Mouse (Mus musculus): ENCODE data around the gene Erbb4.
"Not testable (repeated sequence)": the region's sequence is repeated elsewhere in the genome, so short reads cannot be mapped to it uniquely, and the experiment has no call there.

The Erbb4 gene

DNA sequence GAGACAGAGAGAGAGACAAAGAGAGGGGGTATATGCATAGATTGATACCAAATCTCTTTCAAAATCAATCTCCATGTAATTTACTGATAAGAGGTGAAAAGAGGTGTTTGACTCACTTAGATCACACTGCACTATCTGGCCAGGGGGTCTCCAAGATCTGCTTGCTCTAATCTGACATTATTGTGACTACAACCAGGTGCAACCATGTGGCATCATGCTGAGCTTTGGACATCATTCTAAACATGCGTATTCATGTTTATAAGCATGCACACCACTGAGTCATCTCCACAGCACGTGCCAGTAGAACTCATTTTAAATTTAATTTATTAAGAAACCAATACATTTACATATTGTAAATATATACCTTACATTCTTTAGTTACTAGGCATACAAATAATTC, 247.5 kb downstream of the Erbb4 start:
- no peak for DNase-seq (ENCODE audit: low spot score)

DNA sequence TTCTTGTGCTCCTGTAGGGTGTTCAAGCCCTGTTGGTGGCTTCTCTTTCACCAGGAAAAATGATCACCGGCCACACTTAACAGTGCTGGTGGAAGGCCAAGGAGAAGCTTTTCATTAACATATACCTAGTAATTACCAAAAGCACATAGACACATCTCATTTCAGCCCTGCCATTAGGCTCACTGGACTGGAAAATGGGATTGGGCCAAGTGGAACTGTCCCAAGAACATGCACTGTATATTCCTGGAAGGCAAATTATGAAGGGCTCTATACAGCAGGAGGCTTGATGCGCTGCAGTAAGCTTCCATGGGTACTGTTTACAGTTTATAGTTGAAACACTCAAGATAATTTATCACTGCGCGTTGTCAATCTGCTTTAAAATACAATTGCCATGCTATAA, 248.4 kb downstream of the Erbb4 start:
- DNase-seq (ENCODE audit: low spot score), result no peak

DNA sequence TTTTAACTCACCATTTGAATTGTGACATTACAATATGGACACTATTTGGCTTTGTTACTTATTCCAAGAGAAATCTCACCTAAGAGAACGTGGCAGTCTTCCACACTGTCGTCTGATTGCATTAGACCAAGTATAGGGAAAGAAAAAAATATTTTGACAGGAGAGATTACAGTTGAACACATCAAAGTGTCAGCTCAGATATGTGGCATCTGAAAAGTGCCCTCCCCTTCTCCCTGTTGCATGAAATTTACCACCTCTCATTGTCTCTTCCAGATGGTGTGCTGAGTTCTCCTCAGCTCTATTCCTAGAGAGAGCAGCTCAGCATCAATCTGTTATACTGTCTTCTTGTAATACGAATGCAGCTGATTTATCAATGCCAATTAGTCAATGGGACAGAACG, 268.5 kb downstream of the Erbb4 start:
- DNase-seq (ENCODE audit: low spot score), result no peak

DNA sequence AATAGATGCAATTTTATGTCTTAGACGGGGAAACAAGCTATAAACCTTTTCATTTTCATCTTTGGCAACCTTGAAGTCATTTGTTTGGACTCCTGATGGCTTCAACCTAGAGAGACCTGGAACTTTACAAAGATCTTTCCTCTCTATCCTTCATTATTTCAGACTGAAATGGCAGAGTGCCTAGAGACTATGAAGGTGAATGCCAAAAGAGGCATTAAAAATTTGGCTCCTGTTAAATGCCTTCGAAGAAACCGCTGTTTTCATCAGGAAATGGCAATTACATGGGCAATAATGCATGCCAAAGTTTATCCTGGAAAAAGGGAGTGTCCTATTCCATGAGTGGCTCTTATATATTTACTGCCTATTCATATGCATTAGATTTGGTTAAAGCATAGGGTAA, 273.2 kb downstream of the Erbb4 start:
- no peak for DNase-seq (ENCODE audit: low spot score)

DNA sequence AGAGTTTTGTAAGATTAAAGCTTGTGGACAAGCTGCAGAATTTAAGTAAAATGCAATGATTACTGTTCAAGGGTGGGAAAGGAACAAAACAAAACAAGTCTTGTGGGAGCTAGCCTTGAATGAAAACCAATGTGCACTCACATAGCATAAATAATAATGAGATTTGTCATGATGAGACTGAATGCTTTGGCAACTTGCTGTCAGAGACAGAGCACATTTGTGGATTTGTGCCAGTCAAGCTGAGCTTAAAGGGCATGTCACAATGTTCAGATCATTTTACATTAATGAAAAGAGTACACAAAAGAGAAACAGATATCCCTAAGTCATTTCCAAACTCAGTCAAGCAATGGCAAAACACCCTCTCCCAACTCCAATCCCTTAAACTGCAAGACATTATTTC, 275.8 kb downstream of the Erbb4 start:
- no peak for DNase-seq (ENCODE audit: low spot score)

DNA sequence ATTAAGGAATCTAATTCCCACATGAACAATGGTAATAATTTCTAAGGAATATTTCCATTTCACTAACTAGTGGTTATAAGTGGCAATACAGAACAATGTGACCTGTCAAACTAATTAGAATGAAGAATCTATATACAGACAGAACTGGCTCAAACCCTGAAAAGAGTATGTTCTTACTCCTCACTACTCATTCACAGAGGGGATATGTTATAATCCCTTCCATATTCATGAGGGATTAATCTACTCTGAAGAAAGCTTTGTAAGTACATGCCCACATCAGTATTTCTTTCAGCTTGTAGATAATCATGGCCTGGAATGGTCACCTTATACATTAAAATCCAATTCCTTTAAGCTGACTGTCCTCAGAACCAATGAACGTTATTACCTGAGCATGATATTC, 276.3 kb downstream of the Erbb4 start:
- no peak for DNase-seq (ENCODE audit: low spot score)

DNA sequence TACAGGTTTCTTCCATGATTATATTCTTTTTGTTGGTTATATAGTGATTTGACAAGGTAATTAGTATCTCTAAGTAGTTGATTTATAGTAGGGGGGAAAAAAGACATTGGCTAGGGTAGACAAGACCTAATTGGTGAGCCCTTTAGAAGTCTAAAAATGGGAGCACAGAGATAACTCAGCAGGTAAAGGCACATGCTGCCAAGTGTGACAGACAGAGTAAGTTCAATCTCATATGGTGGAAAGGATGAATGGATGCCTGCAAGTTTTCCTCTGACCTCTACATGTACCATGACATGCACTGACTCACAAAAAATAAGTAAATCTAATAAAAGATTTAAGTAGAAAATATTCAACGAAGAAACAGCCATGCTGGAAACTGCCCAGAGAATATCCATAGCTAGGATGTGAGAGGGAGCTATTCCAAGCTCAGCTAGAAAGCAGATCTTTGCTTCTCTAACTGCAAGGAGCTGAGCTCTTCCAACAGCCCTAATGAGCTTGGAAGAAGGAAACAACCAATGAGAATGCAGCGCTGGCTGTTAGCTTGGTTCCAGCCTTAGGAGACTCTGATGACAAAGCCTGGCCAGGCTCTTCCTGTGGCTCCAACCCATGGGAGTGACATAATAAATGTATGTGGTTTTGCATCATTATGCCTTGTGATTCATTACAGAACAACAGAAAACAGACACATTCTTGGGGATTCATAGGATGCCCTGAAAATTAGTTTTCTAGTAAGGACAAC, 277.2 kb downstream of the Erbb4 start:
- no peak for DNase-seq (ENCODE audit: low spot score)

DNA sequence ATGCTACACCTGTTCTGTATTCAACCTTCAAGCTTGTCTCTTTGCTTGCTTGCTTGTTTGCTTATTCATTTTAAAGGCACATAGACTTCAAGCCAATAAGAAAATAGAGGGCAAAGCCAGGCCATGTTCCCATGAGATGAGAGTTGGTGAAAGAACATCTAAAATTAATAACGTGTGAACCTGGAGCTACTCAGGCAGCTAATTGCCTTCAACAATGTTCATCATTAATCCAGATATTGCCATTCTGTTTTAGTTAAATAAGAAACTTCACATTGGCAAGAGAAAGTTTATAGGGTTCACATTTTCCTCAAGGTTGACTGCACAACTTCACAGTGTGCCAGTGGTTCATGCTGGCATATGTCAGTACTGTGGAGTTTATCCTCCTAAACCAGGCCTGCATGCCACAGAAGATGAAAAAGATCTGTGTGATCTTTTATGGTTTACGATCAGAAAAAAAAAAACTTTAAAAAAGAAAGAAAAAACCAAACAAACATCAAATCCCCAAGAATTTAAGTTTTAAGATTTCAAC, 284.7 kb downstream of the Erbb4 start:
- no peak for DNase-seq (ENCODE audit: low spot score)

DNA sequence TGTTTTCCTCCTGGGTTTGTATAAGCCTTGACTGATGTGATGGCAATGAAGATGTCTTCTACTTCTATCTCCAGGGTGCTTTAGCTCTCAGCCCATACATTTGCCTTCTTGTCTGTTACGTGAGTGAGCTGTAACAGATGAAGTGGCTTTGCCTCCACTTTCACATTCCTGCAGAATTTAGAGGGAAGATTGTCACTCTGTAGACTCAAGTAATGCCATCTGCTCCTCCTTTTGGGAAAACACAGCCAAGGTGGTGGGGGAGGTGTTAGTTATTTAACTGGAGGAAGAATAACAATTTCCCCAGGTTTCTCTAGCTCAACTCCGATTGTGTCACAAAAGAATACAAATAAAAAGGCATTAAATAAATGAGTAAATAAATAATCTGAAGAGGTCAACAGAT, 301.1 kb downstream of the Erbb4 start:
- no peak for DNase-seq (ENCODE audit: low spot score)

DNA sequence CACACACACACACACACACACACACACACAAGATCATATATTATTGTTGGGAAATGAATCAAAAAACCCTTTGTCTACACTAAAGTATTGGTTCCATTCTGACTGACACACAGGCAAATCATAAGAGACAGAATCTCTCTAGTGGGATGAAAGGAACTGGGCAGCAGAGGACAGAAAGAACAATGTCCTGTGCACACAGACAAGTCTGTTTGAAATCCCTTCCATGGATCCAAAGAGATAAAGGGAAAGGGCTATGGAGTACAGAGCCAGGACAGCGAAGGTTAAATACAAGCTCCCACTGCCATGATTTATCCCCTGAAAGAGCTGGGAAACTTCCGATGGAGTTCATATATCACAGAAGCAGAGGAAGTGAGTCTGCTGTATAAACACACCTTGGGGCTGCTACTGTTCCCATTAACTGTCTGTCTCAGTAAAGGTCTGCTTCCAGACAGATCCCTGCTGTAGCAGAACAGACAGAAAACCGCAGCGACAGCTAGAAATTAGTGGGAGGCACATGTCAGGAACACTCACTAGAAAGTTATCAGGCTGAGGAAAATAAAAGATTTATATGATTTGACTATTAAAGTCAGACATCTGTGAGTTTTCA, 320.3 kb downstream of the Erbb4 start:
- no peak for DNase-seq (ENCODE audit: low spot score)

DNA sequence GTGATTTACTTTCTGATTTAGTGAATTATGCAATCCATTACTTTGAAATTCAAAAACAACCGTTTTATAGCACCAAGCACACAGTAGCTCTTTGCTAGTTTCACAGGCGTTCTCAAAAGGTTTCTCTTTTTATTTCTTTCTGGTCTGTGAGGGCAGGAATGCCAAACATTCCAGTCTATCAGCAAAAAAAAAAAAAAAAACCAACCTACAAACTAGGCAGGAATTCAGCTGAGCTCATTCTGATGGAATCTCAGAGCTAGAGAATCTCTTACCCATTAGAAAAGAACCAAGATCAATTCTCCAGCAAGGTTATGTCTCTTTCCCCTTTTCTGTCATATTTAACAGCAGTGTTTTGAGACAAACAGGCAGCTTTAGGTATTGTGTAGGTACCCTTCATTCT, 327.2 kb downstream of the Erbb4 start:
- DNase-seq (ENCODE audit: low spot score), result no peak

DNA sequence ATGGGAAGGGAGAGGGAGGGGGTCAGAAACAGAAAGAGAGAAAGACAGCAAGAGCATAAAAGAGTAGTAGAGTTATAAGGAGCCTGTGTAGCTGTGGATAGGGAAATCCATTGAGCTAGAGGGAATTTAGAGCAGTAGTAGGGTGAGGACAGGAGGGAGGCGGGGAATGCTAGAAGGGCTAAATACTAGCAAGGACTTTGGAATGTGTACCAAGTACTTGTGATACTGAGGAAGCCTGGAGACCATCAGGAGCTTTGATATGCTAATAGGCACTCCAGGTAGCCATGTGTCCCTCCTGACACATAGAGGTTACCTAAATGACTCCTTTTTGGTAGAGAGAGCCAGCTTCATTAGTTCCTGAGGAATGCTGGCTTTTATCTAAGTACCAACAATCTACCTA, 327.8 kb downstream of the Erbb4 start:
- DNase-seq (ENCODE audit: low spot score), result no peak

DNA sequence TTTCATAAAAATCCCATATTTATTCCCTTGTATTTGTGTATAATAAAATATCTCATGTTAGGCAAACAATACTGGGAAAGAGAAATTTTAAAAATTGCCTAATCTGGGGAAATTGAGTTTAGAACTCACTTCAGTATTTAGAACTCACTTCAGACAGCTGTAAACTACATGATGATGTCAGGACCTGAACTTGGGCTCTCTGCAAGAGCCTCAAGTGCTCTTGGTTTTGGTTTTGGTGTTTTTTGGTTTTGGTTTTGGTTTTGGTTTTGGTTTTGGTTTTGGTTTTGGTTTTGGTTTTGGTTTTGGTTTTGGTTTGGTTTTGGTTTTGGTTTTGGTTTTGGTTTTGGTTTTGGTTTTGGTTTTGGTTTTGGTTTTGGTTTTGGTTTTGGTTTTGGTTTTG, 341.8 kb downstream of the Erbb4 start:
- DNase-seq (ENCODE audit: low spot score), result not testable (repeated sequence)

DNA sequence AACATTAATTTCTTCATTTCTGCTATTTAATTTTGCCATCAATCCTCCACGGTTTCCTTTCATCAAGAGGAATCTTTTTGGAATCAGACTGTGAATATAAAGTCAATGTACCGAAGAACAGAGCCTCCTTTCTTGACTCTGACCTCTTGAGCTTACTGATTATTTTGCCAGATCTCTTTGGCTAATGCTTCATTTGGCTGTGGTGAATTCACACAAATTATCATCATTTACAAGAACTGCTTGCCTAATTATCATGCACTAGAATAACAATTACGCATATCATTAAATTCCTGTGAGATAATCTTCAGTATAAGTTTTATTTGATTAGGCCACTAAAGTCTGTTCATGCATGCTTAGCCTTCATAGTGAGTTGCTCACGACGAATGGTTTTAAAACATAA, 345.4 kb downstream of the Erbb4 start:
- DNase-seq (ENCODE audit: low spot score), result no peak

DNA sequence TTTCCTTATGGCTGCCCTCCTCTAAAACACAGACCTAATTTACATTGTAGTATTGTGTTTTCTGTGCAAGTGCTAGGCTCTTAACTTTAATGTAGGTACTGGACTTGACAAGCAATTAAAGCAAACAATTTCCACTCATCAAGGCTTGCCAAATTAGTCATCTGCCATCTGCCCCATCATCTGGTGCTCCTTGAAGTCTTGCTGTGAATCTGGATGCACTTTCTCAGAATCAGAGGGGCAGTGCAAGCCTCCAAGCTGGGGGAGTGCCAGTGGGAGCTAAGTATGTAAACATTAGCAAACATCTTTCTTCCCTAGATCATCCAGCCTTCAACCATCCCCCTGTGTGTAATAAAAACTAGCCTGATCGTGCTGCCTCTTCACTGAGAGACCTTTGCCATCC, 358.9 kb downstream of the Erbb4 start:
- DNase-seq (ENCODE audit: low spot score), result no peak

DNA sequence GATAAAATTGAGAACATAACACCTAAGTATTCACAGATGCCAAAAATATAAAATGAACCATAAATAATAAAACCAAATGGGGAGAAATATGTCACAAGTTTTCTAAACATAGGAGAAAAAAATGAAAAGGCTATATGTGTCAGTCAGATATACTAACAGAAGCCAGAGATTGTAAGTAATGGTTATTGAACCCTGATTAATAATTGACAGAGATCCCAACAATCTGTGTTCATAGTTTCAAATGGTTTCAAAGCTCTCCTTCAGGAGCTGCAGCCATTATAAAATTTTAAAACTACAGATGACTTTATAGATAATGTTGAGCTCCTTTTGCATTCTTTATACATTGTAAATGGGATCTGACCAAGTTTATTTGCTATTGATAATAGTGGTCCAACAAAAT, 426.4 kb downstream of the Erbb4 start:
- DNase-seq (ENCODE audit: low spot score), result no peak

DNA sequence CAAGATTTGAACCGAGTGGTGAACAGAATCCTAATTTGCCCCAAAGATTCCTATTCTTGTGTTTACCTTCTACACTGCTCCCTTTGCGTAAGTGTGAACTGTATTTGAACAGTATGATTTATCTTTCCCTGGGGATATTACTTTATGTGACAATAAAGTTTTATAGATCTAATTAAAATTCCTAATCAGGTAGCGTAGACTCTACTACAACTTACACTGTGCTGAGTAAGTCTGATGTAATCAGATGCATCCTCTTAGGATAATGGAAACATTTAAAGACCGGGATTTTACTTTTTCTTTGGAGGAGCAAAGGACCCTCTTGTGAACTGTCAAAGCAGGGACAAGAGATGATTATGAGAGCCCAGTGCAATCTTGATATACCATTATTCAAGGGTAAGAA, 433.2 kb downstream of the Erbb4 start:
- no peak for DNase-seq (ENCODE audit: low spot score)

DNA sequence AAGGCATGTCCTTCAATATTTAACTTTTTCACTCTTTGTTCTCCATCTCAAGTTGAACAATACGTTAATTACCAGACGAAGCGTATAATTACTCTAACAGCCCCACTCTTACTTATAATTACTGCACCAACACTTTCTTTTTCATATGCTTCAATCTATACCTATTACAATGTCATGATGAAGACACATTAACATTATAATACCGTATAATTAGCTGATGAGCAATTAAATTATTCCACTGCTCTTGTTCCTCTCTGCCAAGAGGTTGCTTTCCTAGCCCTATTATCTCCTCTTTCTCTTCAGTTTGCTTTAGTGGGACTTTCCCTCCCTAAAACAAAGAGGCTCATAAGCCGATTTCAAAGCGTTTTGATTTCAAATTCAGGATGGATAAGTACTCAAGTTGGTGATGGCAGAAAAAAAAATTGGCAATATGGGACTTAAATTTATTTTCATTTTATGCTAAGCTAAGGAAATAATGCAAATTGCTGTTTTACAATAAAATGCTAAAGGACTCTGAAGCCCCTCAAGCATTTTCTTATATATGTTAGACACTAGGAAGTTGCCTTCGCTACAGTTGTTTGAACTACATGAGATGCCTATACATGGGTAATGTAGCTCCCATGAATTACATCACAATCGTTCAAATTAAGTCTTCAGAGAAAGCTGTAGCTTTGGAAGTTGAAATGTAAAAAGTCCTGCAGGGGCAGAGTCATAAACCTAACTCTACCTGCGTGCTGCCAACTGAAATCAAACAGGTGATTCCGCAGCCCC, 440.8 kb downstream of the Erbb4 start:
- DNase-seq (ENCODE audit: low spot score), result no peak

DNA sequence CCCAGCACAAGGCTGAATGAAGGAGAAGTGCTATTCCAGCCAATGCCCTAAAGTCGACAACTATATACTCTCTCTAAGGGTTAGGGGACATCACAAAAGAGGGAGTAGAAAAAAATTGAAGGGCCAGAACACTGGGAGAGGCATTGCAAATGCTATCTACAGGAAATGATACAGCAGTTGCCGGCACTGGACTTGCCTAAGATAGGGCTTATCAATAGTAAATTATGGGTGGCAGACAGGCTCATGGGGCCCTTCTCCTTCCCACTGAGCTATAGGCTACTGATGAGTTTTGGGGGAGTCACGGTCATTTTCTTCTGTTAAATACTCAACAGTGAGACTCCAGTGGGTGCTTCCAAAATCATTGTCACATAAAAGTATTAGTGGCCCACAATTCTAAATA, 517.4 kb downstream of the Erbb4 start:
- DNase-seq (ENCODE audit: low spot score), result no peak

DNA sequence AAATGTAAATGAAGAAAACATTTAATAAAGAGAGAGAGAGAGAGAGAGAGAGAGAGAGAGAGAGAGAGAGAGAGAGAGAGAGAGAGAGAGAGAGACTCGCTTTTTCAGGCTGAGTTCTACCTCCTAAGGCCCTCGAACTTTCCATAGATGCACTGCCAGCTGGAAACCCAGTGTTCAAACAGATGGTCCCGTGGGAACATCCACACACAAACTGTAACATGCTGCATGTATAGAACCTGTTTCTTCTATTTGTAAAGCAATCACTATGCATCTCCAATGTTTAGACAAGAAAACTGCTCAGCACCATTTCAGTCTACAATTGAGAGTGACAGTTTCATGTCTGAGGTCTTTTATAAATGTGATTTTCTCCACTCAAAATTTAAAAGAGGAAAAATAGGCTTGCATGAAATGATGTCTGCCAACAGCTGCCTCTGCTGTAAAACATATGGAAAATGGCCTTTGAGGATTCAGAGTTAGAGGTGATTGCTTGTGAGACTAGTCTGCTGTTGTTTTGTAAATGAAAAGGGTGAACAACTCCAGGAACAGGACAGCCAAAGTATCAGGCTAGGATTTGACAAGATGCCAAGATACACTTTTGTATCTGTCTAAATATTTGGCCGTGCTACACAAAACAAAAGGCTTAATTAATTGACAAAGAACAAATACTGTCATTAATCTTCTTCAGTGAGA, 533.9 kb downstream of the Erbb4 start:
- no peak for DNase-seq (ENCODE audit: low spot score)

DNA sequence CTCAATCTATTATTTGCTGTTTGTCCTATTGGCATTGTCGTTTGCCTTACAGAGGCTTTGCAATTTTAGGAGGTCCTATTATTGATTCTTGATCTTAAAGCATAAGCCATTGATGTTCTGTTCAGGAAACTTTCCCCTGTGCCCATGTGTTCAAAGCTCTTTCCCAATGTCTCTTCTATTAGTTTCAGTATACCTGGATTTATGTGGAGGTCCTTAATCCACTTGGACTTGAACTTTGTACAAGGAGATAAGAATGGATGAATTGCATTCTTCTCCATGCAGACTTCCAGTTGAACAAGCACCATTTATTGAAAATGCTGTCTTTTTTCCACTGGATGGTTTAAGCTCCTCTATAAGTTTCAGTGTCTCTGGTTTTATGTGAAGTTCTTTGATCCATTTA, 536.9 kb downstream of the Erbb4 start:
- DNase-seq (ENCODE audit: low spot score), result no peak

DNA sequence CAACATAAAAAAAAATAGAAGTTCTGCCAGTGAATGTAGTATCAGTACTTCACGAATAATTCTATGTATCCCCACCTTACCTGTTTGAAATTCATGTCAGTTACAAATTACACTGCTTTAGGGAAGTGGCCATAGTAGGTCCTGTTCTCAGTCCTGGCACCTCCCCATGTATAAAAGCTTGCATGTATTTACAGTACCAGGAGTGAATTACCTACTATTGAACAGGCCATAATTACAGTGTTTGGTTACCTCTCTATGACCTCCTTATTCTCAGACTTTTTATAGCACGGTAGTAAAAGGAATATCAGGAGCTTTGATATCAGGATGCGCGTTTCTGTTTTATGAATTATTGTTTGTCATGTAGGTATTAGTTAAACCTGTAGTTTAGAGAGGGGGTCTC, 564.9 kb downstream of the Erbb4 start:
- no peak for DNase-seq (ENCODE audit: low spot score)

DNA sequence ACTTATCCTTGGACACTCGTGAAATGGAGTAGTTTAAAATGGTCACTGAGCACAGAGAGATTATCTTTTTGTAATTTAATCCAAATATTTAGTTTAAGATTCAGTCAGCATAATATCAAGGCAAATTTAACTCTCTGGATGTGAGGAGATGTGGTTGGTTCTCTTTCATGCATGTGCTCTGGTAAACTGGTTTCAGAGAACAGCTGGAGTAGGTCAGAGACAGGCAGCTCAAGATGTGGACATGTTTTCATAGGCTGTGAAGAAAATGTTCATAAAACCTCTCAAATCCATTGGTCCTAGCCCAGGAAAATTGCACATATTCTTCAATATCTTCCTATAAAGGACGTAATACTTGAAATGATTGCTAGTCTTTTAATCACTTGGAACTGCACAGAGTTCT, 590.0 kb downstream of the Erbb4 start:
- no peak for DNase-seq (ENCODE audit: low spot score)

Measured in T-cell, adult 2 months (primary cell).